Mouse (Mus musculus) heart, embryonic 10.5 days (tissue): Measurements from ENCODE around the gene Slc35g1. TPM values are rescaled to one million over a fixed set of nuclear protein-coding genes. Genes with fewer than 3 reads are reported as not detected.

Experiments
- DNase-seq: peaks from one replicate; pipeline ENCODE4 v3.0.0-alpha.2; 2017; ENCODE audit warnings: low spot score
- H3K27ac ChIP-seq: fragments of 300-500 bp; sonication (generic); 2 replicates; pipeline ENCODE4 v1.5.1; 2016; ENCODE audit warnings: mild to moderate bottlenecking
- H3K27me3 ChIP-seq: fragments of 300-500 bp; sonication (generic); 2 replicates; pipeline ENCODE4 v1.6.1; 2016; ENCODE audit warnings: mild to moderate bottlenecking; ENCODE audit not compliant: poor library complexity, insufficient read depth, severe bottlenecking
- H3K36me3 ChIP-seq: fragments of 300-500 bp; sonication (generic); 2 replicates; pipeline ENCODE4 v1.6.1; 2016; ENCODE audit warnings: mild to moderate bottlenecking, moderate library complexity
- H3K4me1 ChIP-seq: fragments of 300-500 bp; sonication (generic); 2 replicates; pipeline ENCODE4 v1.6.1; 2016; ENCODE audit warnings: mild to moderate bottlenecking
- H3K4me3 ChIP-seq: fragments of 300-500 bp; sonication (generic); 2 replicates; pipeline ENCODE4 v1.5.1; 2016; ENCODE audit warnings: mild to moderate bottlenecking, moderate library complexity
- H3K9me3 ChIP-seq: fragments of 300-500 bp; sonication (generic); 2 replicates; pipeline ENCODE4 v1.6.1; 2016; ENCODE audit warnings: mild to moderate bottlenecking, moderate library complexity
- WGBS: fragments of 180-500 bp; shearing (Covaris S2); methylation state at CpG from one replicate; pipeline ENCODE4 v1.1.7; 2016; 5-methylcytosine and 5-hydroxymethylcytosine counted together
- polyA plus RNA-seq: library from polyadenylated mRNA; unstranded; fragments of >200 nt; fragmentation: Nextera tagmentation; extraction: Ambion mirVana; gene quantifications from 2 replicates; pipeline ENCODE4 v1.2.1, GENCODE M21; 2016

Slc35g1 gene
- polyA plus RNA-seq, 1 experiment from 2014 or later = 4.8 TPM

- Histone ChIP-seq H3K4me1 (no peaks in the 10 kb centered on the region), H3K9me3 (no peaks in the 10 kb centered on the region), H3K4me3 (no peak overlapping the region), H3K27me3 (no peaks in the 10 kb centered on the region), H3K36me3 (no peaks in the 10 kb centered on the region), H3K27ac (no peak overlapping the region)
- no peak for DNase-seq
- 83% methylated on average over 10 of the region's 10 CpGs for WGBS
These were observed 14.7 kb downstream of the Slc35g1 start for GRCm38 (mm10) chr19:38410357-38411056.

DNA sequence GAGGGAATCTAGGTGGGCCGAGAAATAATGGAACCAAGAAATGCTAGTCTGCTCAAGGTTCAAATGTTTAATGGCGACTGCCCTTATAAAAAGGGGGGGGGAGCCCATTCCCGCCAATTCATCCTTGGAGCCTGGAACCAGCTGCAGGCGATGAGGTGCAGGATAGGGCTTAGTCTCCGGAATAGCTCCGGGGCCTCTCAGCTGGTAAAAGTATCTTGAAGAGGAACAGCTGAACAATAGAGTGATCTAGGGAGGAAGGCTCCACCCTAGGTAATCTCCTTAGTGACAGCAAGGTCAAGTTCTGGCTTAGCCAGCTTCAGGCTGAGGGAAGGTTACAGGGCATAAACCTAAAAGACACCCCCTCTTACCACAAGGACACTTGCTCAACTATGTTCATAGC, 18.1 kb downstream of the Slc35g1 start:
- Histone ChIP-seq H3K9me3 (no peaks in the 10 kb centered on the region), H3K27ac (no peak overlapping the region), H3K4me1 (no peaks in the 10 kb centered on the region), H3K27me3 (no peaks in the 10 kb centered on the region), H3K4me3 (no peak overlapping the region), H3K36me3 (no peaks in the 10 kb centered on the region)
- no peak for DNase-seq
- 84% methylated on average over 6 of the region's 6 CpGs for WGBS

DNA sequence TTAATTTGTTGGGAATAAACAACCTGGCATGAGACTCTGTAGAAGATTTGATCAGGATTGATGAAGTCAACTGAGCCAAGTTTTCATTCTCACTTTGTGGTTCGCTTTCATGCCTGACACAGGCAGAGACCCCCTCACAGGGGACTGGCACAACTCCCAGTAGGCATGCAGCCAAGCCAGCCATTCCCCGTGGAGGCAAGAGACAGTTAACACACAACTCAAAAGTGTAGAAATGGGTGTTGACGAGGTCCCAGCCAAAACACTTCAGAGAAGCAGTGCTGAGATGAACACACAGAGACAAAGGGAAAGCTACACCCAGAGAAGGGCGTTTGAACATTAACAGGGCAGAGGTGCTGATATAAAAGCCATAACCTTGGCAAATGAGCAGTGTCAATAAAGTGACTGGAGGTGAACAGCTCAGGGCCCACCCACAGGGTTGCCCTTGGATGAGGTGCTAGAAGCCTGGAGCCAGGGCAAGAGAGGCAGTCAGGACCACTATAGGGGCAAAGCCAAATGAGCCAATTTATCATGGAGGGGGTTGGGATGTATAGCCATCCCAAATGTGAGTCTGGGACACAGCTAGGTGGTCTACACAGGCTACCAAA, 23.1 kb downstream of the Slc35g1 start:
- no peaks in the 10 kb centered on the region for H3K36me3 ChIP-seq
- no peak for DNase-seq
- no peaks in the 10 kb centered on the region for H3K9me3 ChIP-seq
- no peaks in the 10 kb centered on the region for H3K4me1 ChIP-seq
- 67% methylated on average over 4 of the region's 4 CpGs for WGBS
- no peak overlapping the region for H3K4me3 ChIP-seq
- no peaks in the 10 kb centered on the region for H3K27me3 ChIP-seq
- no peak overlapping the region for H3K27ac ChIP-seq

DNA sequence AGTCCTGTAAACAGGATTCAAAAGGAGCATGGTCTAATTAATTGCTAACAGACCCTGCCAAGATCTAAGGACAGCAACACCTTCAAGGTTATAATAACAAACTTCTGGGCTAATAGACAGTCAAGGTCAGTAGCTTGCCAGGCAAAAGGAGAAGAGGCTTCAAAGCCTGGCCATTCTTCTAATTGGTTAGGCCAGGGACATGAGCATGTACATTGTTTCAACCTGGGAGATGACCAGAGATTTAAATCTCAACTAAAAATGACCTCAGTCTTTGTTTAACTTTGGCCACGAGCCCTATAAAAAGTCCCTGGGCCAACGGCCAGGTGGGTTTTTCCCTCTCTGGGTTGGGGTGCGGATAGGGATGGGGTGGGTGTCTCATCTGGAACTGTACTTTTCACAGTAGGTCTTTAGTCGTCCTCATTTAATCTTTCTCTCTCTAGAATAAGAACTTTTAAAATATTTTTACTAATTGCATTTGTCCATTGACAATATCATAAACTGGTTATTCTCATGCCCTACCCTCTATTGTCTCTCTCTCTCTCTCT, 25.0 kb downstream of the Slc35g1 start:
- H3K27ac ChIP-seq = no peak overlapping the region
- no peaks in the 10 kb centered on the region for H3K36me3 ChIP-seq
- DNase-seq = no peak
- WGBS = 75% methylated on average over 4 of the region's 4 CpGs
- no peaks in the 10 kb centered on the region for H3K4me1 ChIP-seq
- H3K9me3 ChIP-seq = no peaks in the 10 kb centered on the region
- no peaks in the 10 kb centered on the region for H3K27me3 ChIP-seq
- H3K4me3 ChIP-seq = no peak overlapping the region

DNA sequence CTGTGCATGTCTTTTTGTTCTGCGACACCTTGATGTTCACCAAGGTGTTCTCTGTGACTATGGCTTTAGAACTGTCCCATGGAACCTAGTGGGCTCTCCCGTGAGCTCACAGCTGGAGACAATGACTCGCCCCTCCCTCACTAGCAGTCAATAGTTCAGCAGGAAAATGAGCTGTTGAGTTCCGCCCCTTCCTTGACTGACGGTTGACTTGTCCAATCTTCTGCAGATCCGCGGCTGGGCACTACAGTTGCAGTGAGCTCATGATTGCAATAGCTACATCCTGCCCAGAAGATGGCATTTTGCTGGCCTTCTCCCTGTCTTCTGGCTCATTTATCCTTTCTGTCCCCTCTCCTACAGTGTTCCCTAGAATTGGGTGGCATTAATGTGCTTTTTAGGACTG, 25.7 kb downstream of the Slc35g1 start:
- no peaks in the 10 kb centered on the region for H3K36me3 ChIP-seq
- H3K27ac ChIP-seq = no peak overlapping the region
- DNase-seq = no peak
- H3K9me3 ChIP-seq = no peaks in the 10 kb centered on the region
- H3K4me3 ChIP-seq = no peak overlapping the region
- 58% methylated on average over 7 of the region's 7 CpGs for WGBS
- no peaks in the 10 kb centered on the region for H3K4me1 ChIP-seq
- H3K27me3 ChIP-seq = no peaks in the 10 kb centered on the region

DNA sequence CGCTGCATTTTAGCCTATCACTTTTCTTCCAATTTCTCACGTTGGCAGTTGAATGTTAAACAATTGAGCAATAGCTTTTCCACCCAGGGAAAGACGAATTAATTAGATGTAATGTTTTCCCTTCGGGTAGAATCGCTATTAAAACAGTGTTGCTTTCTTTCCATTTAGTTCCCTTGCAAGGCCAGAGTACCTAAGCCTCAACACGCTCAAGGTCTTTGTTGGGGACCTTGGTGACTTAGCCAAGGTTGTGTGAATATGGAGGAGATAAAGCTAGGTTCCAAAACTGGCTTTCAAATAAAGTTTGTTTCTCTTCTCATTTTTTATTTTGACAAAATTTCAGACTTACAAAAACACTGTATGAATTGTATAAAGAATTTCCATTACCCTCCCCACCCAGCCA, 27.1 kb downstream of the Slc35g1 start:
- Histone ChIP-seq H3K9me3 (no peaks in the 10 kb centered on the region), H3K4me1 (no peaks in the 10 kb centered on the region), H3K36me3 (no peaks in the 10 kb centered on the region), H3K4me3 (no peak overlapping the region), H3K27me3 (no peaks in the 10 kb centered on the region), H3K27ac (no peak overlapping the region)
- no peak for DNase-seq
- WGBS = 63% methylated on average over 6 of the region's 6 CpGs

GRCm38 (mm10) chr19:38423884-38424283, 28.1 kb downstream of the Slc35g1 start:
- Histone ChIP-seq H3K4me3 (no peak overlapping the region), H3K4me1 (no peaks in the 10 kb centered on the region), H3K27me3 (no peaks in the 10 kb centered on the region), H3K36me3 (no peaks in the 10 kb centered on the region), H3K27ac (no peak overlapping the region), H3K9me3 (no peaks in the 10 kb centered on the region)
- DNase-seq = no peak
- 37% methylated on average over 7 of the region's 7 CpGs for WGBS

- Histone ChIP-seq H3K36me3 (no peaks in the 10 kb centered on the region), H3K4me3 (no peak overlapping the region), H3K9me3 (no peaks in the 10 kb centered on the region), H3K27ac (no peak overlapping the region), H3K4me1 (no peaks in the 10 kb centered on the region), H3K27me3 (no peaks in the 10 kb centered on the region)
- WGBS = 81% methylated on average over 7 of the region's 7 CpGs
- no peak for DNase-seq
These were observed 28.8 kb downstream of the Slc35g1 start for GRCm38 (mm10) chr19:38424581-38424980.

- no peak for DNase-seq
- no peaks in the 10 kb centered on the region for H3K27me3 ChIP-seq
- no peak overlapping the region for H3K4me3 ChIP-seq
- no peaks in the 10 kb centered on the region for H3K36me3 ChIP-seq
- 37% methylated on average over 5 of the region's 5 CpGs for WGBS
- no peaks in the 10 kb centered on the region for H3K9me3 ChIP-seq
- H3K4me1 ChIP-seq = no peaks in the 10 kb centered on the region
- H3K27ac ChIP-seq = no peak overlapping the region
These were observed 33.5 kb downstream of the Slc35g1 start for GRCm38 (mm10) chr19:38429269-38429668.

DNA sequence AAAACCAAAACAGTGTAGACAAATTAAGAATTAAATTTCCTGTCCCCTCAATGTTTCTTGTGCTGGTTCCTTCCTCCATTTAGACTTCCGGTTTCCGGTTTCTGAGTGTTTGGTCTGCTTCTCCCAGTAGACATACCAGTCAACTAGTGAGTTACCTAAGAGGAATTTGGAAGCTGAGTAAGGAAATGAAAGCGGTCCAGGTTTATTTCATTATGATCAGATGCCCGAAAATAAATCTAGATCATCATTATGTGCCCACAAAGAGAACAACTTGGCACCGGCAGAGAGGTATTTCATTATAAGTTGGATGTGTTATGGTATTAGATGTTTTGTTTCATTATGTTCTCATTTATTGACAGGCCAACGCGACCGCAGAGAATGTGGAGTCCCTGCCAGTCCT, 34.7 kb downstream of the Slc35g1 start:
- Histone ChIP-seq H3K27ac (no peak overlapping the region), H3K4me3 (no peak overlapping the region), H3K9me3 (no peaks in the 10 kb centered on the region), H3K36me3 (no peaks in the 10 kb centered on the region), H3K27me3 (no peaks in the 10 kb centered on the region), H3K4me1 (0 out of 2 replicates have a peak, but pooled peaks cover 3% of the 10 kb centered on the region)
- 81% methylated on average over 8 of the region's 8 CpGs for WGBS
- DNase-seq = no peak

DNA sequence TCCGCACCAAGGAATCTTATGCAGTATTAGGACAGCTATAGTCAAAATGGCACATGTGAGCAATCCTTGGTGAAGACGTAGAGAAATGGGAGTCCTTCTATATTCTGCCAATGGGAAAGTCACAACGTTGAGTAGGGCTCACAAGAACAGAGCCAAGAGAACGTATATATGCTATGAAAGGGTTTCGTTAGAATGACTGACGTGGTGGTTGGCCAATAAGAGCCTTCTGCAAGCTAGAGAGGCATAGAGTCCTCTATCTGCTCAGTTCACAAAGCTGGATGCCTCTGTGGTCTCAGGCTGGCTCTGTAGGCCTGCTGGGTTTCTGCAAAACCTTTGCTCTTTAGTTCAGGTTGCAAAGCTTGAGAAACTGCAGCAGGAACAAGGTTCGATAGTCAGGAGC, 35.5 kb downstream of the Slc35g1 start:
- no peaks in the 10 kb centered on the region for H3K9me3 ChIP-seq
- 0 out of 2 replicates have a peak, but pooled peaks cover 6% of the 10 kb centered on the region for H3K4me1 ChIP-seq
- H3K27me3 ChIP-seq = no peaks in the 10 kb centered on the region
- no peak overlapping the region for H3K4me3 ChIP-seq
- H3K36me3 ChIP-seq = no peaks in the 10 kb centered on the region
- WGBS = 72% methylated on average over 7 of the region's 7 CpGs
- H3K27ac ChIP-seq = no peak overlapping the region
- no peak for DNase-seq

- Histone ChIP-seq H3K36me3 (no peaks in the 10 kb centered on the region), H3K27me3 (no peaks in the 10 kb centered on the region), H3K4me3 (no peak overlapping the region), H3K4me1 (0 out of 2 replicates have a peak, but pooled peaks cover 6% of the 10 kb centered on the region), H3K9me3 (no peaks in the 10 kb centered on the region), H3K27ac (no peak overlapping the region)
- no peak for DNase-seq
- WGBS = 67% methylated on average over 3 of the region's 3 CpGs
These were observed 36.2 kb downstream of the Slc35g1 start for GRCm38 (mm10) chr19:38432021-38432420.

- H3K36me3 ChIP-seq = no peaks in the 10 kb centered on the region
These were observed 37.6 kb downstream of the Slc35g1 start for GRCm38 (mm10) chr19:38433381-38433780.

More at GRCm38 (mm10) chr19:38433381-38433780, 37.6 kb downstream of the Slc35g1 start:
- Histone ChIP-seq H3K27ac (no peak overlapping the region), H3K4me3 (no peak overlapping the region), H3K4me1 (0 out of 2 replicates have a peak, but pooled peaks cover 6% of the 10 kb centered on the region), H3K27me3 (no peaks in the 10 kb centered on the region), H3K9me3 (no peaks in the 10 kb centered on the region)
- no peak for DNase-seq
- 90% methylated on average over 2 of the region's 2 CpGs for WGBS
